Mouse (Mus musculus): ENCODE results near the gene Pygm. TPM values are rescaled to one million over a fixed set of nuclear protein-coding genes. Genes with fewer than 3 reads are reported as not detected.
A peak's percentile ranks its signal among the peaks of the same experiment; 100 is the strongest.

Gene Pygm
- polyA plus RNA-seq, 1 experiment from 2014 or later, result 6.8 TPM

- no peak overlapping the region for H3K9ac ChIP-seq (ENCODE audit: low read depth, low read length)
- H3K4me2 ChIP-seq (ENCODE audit: low read depth, low read length), result no peak overlapping the region
- WGBS, result 77% methylated on average over 9 of the region's 9 CpGs
- H3K27me3 ChIP-seq (replicated peaks; ENCODE audit: control insufficient read depth, insufficient read depth, low read length), result no peaks in the 10 kb centered on the region
- H3K27ac ChIP-seq (ENCODE audit: low read length), result no peak overlapping the region
- H3K9me3 ChIP-seq (ENCODE audit: control insufficient read depth, low read length), result no peaks in the 10 kb centered on the region
- H3K4me3 ChIP-seq (ENCODE audit: low read length), result no peak overlapping the region
- ATAC-seq, result no peak
- H3K36me3 ChIP-seq (ENCODE audit: control insufficient read depth, insufficient read depth, low read length), result no peaks in the 10 kb centered on the region
- no peaks in the 10 kb centered on the region; the same call in 1 of the 2 replicates for H3K4me1 ChIP-seq (ENCODE audit: control insufficient read depth, insufficient read depth, low read length)
Measured at GRCm38 (mm10) chr19:6348717-6349116, 35.5 kb upstream of the Pygm start.

- no peaks in the 10 kb centered on the region for H3K27me3 ChIP-seq (replicated peaks; ENCODE audit: control insufficient read depth, insufficient read depth, low read length)
- H3K9ac ChIP-seq (ENCODE audit: low read depth, low read length), result no peak overlapping the region
- peak; percentile 31; the same call in 1 of the 2 replicates for ATAC-seq
- H3K4me2 ChIP-seq (ENCODE audit: low read depth, low read length), result no peak overlapping the region
- H3K36me3 ChIP-seq (ENCODE audit: control insufficient read depth, insufficient read depth, low read length), result no peaks in the 10 kb centered on the region
- H3K27ac ChIP-seq (ENCODE audit: low read length), result no peak overlapping the region
- H3K4me3 ChIP-seq (ENCODE audit: low read length), result no peak overlapping the region
- H3K9me3 ChIP-seq (ENCODE audit: control insufficient read depth, low read length), result no peaks in the 10 kb centered on the region
- H3K4me1 ChIP-seq (ENCODE audit: control insufficient read depth, insufficient read depth, low read length), result no peaks in the 10 kb centered on the region; the same call in 1 of the 2 replicates
- 40% methylated on average over 14 of the region's 14 CpGs for WGBS
Measured at GRCm38 (mm10) chr19:6349215-6349983, 34.8 kb upstream of the Pygm start.

GRCm38 (mm10) chr19:6351431-6352106 is 32.6 kb upstream of the Pygm start:
- Histone ChIP-seq H3K4me1 (ENCODE audit: control insufficient read depth, insufficient read depth, low read length) (no peaks in the 10 kb centered on the region; the same call in 1 of the 2 replicates), H3K4me3 (ENCODE audit: low read length) (no peak overlapping the region), H3K4me2 (ENCODE audit: low read depth, low read length) (no peak overlapping the region), H3K36me3 (ENCODE audit: control insufficient read depth, insufficient read depth, low read length) (no peaks in the 10 kb centered on the region), H3K27ac (ENCODE audit: low read length) (no peak overlapping the region), H3K9ac (ENCODE audit: low read depth, low read length) (no peak overlapping the region), H3K27me3 (replicated peaks; ENCODE audit: control insufficient read depth, insufficient read depth, low read length) (no peaks in the 10 kb centered on the region), H3K9me3 (ENCODE audit: control insufficient read depth, low read length) (no peaks in the 10 kb centered on the region)
- WGBS, result 70% methylated on average over 14 of the region's 14 CpGs
- ATAC-seq, result no peak

GRCm38 (mm10) chr19:6352107-6352505 is 32.1 kb upstream of the Pygm start:
- H3K4me3 ChIP-seq (ENCODE audit: low read length), result no peak overlapping the region
- 88% methylated on average over 2 of the region's 2 CpGs for WGBS
- ATAC-seq, result no peak
- H3K36me3 ChIP-seq (ENCODE audit: control insufficient read depth, insufficient read depth, low read length), result no peaks in the 10 kb centered on the region
- H3K9me3 ChIP-seq (ENCODE audit: control insufficient read depth, low read length), result no peaks in the 10 kb centered on the region
- no peak overlapping the region for H3K27ac ChIP-seq (ENCODE audit: low read length)
- H3K27me3 ChIP-seq (replicated peaks; ENCODE audit: control insufficient read depth, insufficient read depth, low read length), result no peaks in the 10 kb centered on the region
- H3K4me2 ChIP-seq (ENCODE audit: low read depth, low read length), result no peak overlapping the region
- no peaks in the 10 kb centered on the region; the same call in 1 of the 2 replicates for H3K4me1 ChIP-seq (ENCODE audit: control insufficient read depth, insufficient read depth, low read length)
- H3K9ac ChIP-seq (ENCODE audit: low read depth, low read length), result no peak overlapping the region

- 88% methylated on average over 7 of the region's 7 CpGs for WGBS
- Histone ChIP-seq H3K27ac (ENCODE audit: low read length) (no peak overlapping the region), H3K4me3 (ENCODE audit: low read length) (no peak overlapping the region), H3K4me1 (ENCODE audit: control insufficient read depth, insufficient read depth, low read length) (no peaks in the 10 kb centered on the region; the same call in 1 of the 2 replicates), H3K4me2 (ENCODE audit: low read depth, low read length) (no peak overlapping the region), H3K27me3 (replicated peaks; ENCODE audit: control insufficient read depth, insufficient read depth, low read length) (no peaks in the 10 kb centered on the region), H3K9ac (ENCODE audit: low read depth, low read length) (no peak overlapping the region), H3K36me3 (ENCODE audit: control insufficient read depth, insufficient read depth, low read length) (no peaks in the 10 kb centered on the region), H3K9me3 (ENCODE audit: control insufficient read depth, low read length) (no peaks in the 10 kb centered on the region)
- ATAC-seq, result no peak
Measured at GRCm38 (mm10) chr19:6354030-6354429, 30.2 kb upstream of the Pygm start.

GRCm38 (mm10) chr19:6361291-6361690 is 22.9 kb upstream of the Pygm start:
- Histone ChIP-seq H3K4me3 (ENCODE audit: low read length) (no peak overlapping the region), H3K27ac (ENCODE audit: low read length) (no peak overlapping the region), H3K27me3 (replicated peaks; ENCODE audit: control insufficient read depth, insufficient read depth, low read length) (no peaks in the 10 kb centered on the region), H3K9ac (ENCODE audit: low read depth, low read length) (no peak overlapping the region), H3K9me3 (ENCODE audit: control insufficient read depth, low read length) (no peaks in the 10 kb centered on the region), H3K36me3 (ENCODE audit: control insufficient read depth, insufficient read depth, low read length) (peaks cover 6% of the 10 kb centered on the region), H3K4me1 (ENCODE audit: control insufficient read depth, insufficient read depth, low read length) (peaks cover 14% of the 10 kb centered on the region), H3K4me2 (ENCODE audit: low read depth, low read length) (no peak overlapping the region)
- no peak for ATAC-seq
- WGBS, result 95% methylated on average over 3 of the region's 3 CpGs

- peaks cover 11% of the 10 kb centered on the region for H3K36me3 ChIP-seq (ENCODE audit: control insufficient read depth, insufficient read depth, low read length)
- peak overlapping the region; percentile 98 for H3K4me3 ChIP-seq (ENCODE audit: low read length)
- ATAC-seq, result peak; percentile 91
- peak overlapping the region; percentile 49 for H3K4me2 ChIP-seq (ENCODE audit: low read depth, low read length)
- peak overlapping the region; percentile 67 for H3K27ac ChIP-seq (ENCODE audit: low read length)
- H3K27me3 ChIP-seq (replicated peaks; ENCODE audit: control insufficient read depth, insufficient read depth, low read length), result no peaks in the 10 kb centered on the region
- H3K9me3 ChIP-seq (ENCODE audit: control insufficient read depth, low read length), result no peaks in the 10 kb centered on the region
- H3K4me1 ChIP-seq (ENCODE audit: control insufficient read depth, insufficient read depth, low read length), result peaks cover 18% of the 10 kb centered on the region
- 1% methylated on average over 11 of the region's 11 CpGs for WGBS
- peak overlapping the region; percentile 53 for H3K9ac ChIP-seq (ENCODE audit: low read depth, low read length)
Measured at GRCm38 (mm10) chr19:6363091-6363410, 21.1 kb upstream of the Pygm start.

GRCm38 (mm10) chr19:6363411-6364240 is 20.6 kb upstream of the Pygm start, which contains the start of gene Sf1:
Gene Sf1, plus strand, starts transcription at chr19:6363690.
- peak within 1 kb of the TSS; percentile 99 for H3K9ac ChIP-seq (ENCODE audit: low read depth, low read length)
- peak within 1 kb of the TSS; percentile 65 for H3K4me2 ChIP-seq (ENCODE audit: low read depth, low read length)
- ATAC-seq, result peak; percentile 98
- H3K27ac ChIP-seq (ENCODE audit: low read length), result peak within 1 kb of the TSS; percentile 100
- WGBS, result under 1% methylated on average over 85 of the region's 85 CpGs
- peaks cover 18% of the 10 kb centered on the region for H3K4me1 ChIP-seq (ENCODE audit: control insufficient read depth, insufficient read depth, low read length)
- no peaks in the 10 kb centered on the region for H3K9me3 ChIP-seq (ENCODE audit: control insufficient read depth, low read length)
- peak within 1 kb of the TSS; percentile 98 for H3K4me3 ChIP-seq (ENCODE audit: low read length)
- no peaks in the 10 kb centered on the region for H3K27me3 ChIP-seq (replicated peaks; ENCODE audit: control insufficient read depth, insufficient read depth, low read length)
- H3K36me3 ChIP-seq (ENCODE audit: control insufficient read depth, insufficient read depth, low read length), result peaks cover 11% of the 10 kb centered on the region

- ATAC-seq, result 0 out of 2 replicates have a peak, but pooled peaks have one; percentile 1
- WGBS, result under 1% methylated on average over 55 of the region's 55 CpGs
Measured at GRCm38 (mm10) chr19:6364317-6364725, 19.9 kb upstream of the Pygm start.

More at GRCm38 (mm10) chr19:6364317-6364725, 19.9 kb upstream of the Pygm start:
- H3K9me3 ChIP-seq (ENCODE audit: control insufficient read depth, low read length), result no peaks in the 10 kb centered on the region
- H3K9ac ChIP-seq (ENCODE audit: low read depth, low read length), result peak overlapping the region; percentile 99
- H3K4me2 ChIP-seq (ENCODE audit: low read depth, low read length), result peak overlapping the region; percentile 65
- H3K27ac ChIP-seq (ENCODE audit: low read length), result peak overlapping the region; percentile 100
- peaks cover 11% of the 10 kb centered on the region for H3K36me3 ChIP-seq (ENCODE audit: control insufficient read depth, insufficient read depth, low read length)
- peak overlapping the region; percentile 98 for H3K4me3 ChIP-seq (ENCODE audit: low read length)
- H3K27me3 ChIP-seq (replicated peaks; ENCODE audit: control insufficient read depth, insufficient read depth, low read length), result no peaks in the 10 kb centered on the region
- peaks cover 18% of the 10 kb centered on the region for H3K4me1 ChIP-seq (ENCODE audit: control insufficient read depth, insufficient read depth, low read length)

Data from intestine, embryonic 16.5 days (tissue).